Mouse (Mus musculus) kidney, postnatal 14 days (tissue): ENCODE results near the gene Slco1a6.

Source experiments
- DNase-seq: peaks from one replicate; pipeline ENCODE4 v3.0.0; 2022; ENCODE audit warnings: mixed read lengths

Gene Slco1a6

GRCm38 (mm10) chr6:142035771-142036170 lies 172.6 kb downstream of the Slco1a6 start:
- DNase-seq: no peak
